Mouse (Mus musculus) olfactory bulb, adult 2 months (tissue): ENCODE results near the gene Ssc5d.

Source experiments
- CTCF ChIP-seq: fragments of 200-500 bp; IDR thresholded peaks from 2 replicates; pipeline ENCODE4 v1.5.1; 2012; ENCODE audit warnings: low read depth, mild to moderate bottlenecking, low read length, moderate library complexity; ENCODE audit not compliant: insufficient read depth
- POLR2A ChIP-seq: fragments of 200-500 bp; IDR thresholded peaks from 2 replicates; pipeline ENCODE4 v1.6.1; 2012; ENCODE audit warnings: mild to moderate bottlenecking, low read depth, low read length, moderate library complexity; ENCODE audit not compliant: insufficient read depth

DNA sequence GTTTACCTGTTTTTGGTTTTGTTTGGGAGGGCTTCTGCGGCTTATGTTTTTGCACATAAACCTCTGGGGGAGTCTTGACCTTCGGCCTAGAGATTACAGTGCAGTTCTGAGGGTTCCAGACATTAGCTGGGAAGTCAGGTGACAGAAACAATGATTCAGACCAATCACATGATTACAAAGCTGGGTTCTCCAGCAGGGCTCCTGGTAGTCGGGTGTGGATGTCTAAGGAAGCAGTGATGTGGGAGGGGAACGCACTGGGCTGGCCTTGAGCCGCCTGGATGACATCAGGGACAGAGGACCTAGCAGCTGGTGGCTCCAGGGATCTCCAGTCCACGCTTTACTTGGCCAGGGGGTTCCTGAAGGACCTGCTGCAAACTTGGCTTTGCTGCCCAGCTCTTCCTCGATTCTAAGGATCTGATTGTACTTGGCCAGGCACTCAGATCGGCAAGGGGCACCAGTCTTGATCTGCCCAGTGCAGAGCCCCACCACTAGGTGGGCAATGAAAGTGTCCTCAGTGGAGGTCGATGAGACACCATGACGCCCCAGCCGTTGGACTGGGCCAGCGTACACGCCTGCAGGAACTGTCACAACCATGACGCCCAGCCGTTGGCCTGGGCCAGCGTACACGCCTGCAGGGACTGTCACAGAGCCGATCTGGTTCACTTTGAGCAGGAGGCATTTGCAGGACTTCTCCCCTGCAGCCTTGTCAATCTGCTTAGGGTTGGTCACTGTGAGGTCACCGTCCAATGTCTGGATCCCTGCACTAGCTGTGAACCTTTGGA, 25.2 kb downstream of the Ssc5d start:
- TF ChIP-seq CTCF (no peak), POLR2A (no peak)
